Mouse (Mus musculus) midbrain, embryonic 14.5 days (tissue): ENCODE data around the gene Patj. TPM values are rescaled to one million over a fixed set of nuclear protein-coding genes. Genes with fewer than 3 reads are reported as not detected.

Experiments
- ATAC-seq: fragments of 200-750 bp; cut with Nextera tagmentation; 2 replicates; pipeline ENCODE4 v1.8.0; 2017; ENCODE audit warnings: moderate number of reproducible peaks, moderate library complexity; ENCODE audit not compliant: low FRiP score, low TSS enrichment
- DNase-seq: peaks from one replicate; pipeline ENCODE4 v3.0.0-alpha.2; 2015
- H3K27ac ChIP-seq: fragments of 300-500 bp; sonication (generic); replicated peaks from 2 replicates; pipeline ENCODE4 v1.5.1; 2014; ENCODE audit warnings: mild to moderate bottlenecking, low read depth, low read length, moderate library complexity
- H3K27me3 ChIP-seq: fragments of 300-500 bp; sonication (generic); 2 replicates; pipeline ENCODE4 v1.6.1; 2014; ENCODE audit warnings: low read length, control low read depth, mixed read lengths; ENCODE audit not compliant: control insufficient read depth, insufficient read depth
- H3K36me3 ChIP-seq: fragments of 300-500 bp; sonication (generic); 2 replicates; pipeline ENCODE4 v1.6.1; 2014; ENCODE audit warnings: low read length, control low read depth; ENCODE audit not compliant: control insufficient read depth, insufficient read depth
- H3K4me1 ChIP-seq: fragments of 300-500 bp; sonication (generic); 2 replicates; pipeline ENCODE4 v1.6.1; 2014; ENCODE audit warnings: mild to moderate bottlenecking, antibody characterized with exemption, low read length, control low read depth; ENCODE audit not compliant: control insufficient read depth, insufficient read depth
- H3K4me2 ChIP-seq: fragments of 300-500 bp; sonication (generic); 2 replicates; pipeline ENCODE4 v1.6.1; 2014; ENCODE audit warnings: mild to moderate bottlenecking, low read length, moderate library complexity
- H3K4me3 ChIP-seq: fragments of 300-500 bp; sonication (generic); replicated peaks from 2 replicates; pipeline ENCODE4 v1.5.1; 2014; ENCODE audit warnings: low read depth, low read length
- H3K9ac ChIP-seq: fragments of 300-500 bp; sonication (generic); replicated peaks from 2 replicates; pipeline ENCODE4 v1.6.1; 2014; ENCODE audit warnings: mild to moderate bottlenecking, low read length, moderate library complexity
- H3K9me3 ChIP-seq: fragments of 300-500 bp; sonication (generic); 2 replicates; pipeline ENCODE4 v1.6.1; 2016; ENCODE audit warnings: low read length, control low read depth, mixed read lengths; ENCODE audit not compliant: control insufficient read depth
- WGBS: fragments of 180-500 bp; shearing (Covaris S2); extraction: QIAGEN DNeasy Blood & Tissue Kit; methylation state at CpG from one replicate; pipeline ENCODE4 v1.1.7; 2014; 5-methylcytosine and 5-hydroxymethylcytosine counted together
- polyA plus RNA-seq: library from polyadenylated mRNA; unstranded; fragments of >200 nt; fragmentation: Nextera tagmentation; extraction: Ambion mirVana; gene quantifications from 2 replicates; pipeline ENCODE4 v1.2.1, GENCODE M21; 2014

Patj gene
- polyA plus RNA-seq, 1 experiment from 2014 or later, result 9.0 TPM

- no peak overlapping the region for H3K4me3 ChIP-seq
- H3K27me3 ChIP-seq, result no peaks in the 10 kb centered on the region
- no peaks in the 10 kb centered on the region for H3K4me1 ChIP-seq
- H3K27ac ChIP-seq, result no peak overlapping the region
- H3K9me3 ChIP-seq, result no peaks in the 10 kb centered on the region
- 41% methylated on average over 5 of the region's 5 CpGs for WGBS
- H3K4me2 ChIP-seq, result no peak overlapping the region
- no peak for ATAC-seq
- no peak for DNase-seq
- no peaks in the 10 kb centered on the region for H3K36me3 ChIP-seq
- H3K9ac ChIP-seq, result no peak overlapping the region
These were observed 188.4 kb downstream of the Patj start for GRCm38 (mm10) chr4:98584023-98584422.

- Histone ChIP-seq H3K27me3 (no peaks in the 10 kb centered on the region), H3K36me3 (no peaks in the 10 kb centered on the region), H3K4me3 (no peak overlapping the region), H3K4me1 (no peaks in the 10 kb centered on the region), H3K27ac (no peak overlapping the region), H3K9ac (no peak overlapping the region), H3K4me2 (no peak overlapping the region), H3K9me3 (no peaks in the 10 kb centered on the region)
- DNase-seq (no peak), ATAC-seq (no peak)
- WGBS, result 83% methylated on average over 4 of the region's 4 CpGs
These were observed 190.7 kb downstream of the Patj start for GRCm38 (mm10) chr4:98586303-98586702.

- Histone ChIP-seq H3K9me3 (no peaks in the 10 kb centered on the region), H3K4me2 (no peak overlapping the region), H3K9ac (no peak overlapping the region), H3K36me3 (no peaks in the 10 kb centered on the region), H3K4me3 (no peak overlapping the region), H3K27me3 (no peaks in the 10 kb centered on the region), H3K27ac (no peak overlapping the region), H3K4me1 (no peaks in the 10 kb centered on the region)
- no peak for ATAC-seq
- no peak for DNase-seq
- WGBS, result 82% methylated on average over 2 of the region's 2 CpGs
These were observed 192.1 kb downstream of the Patj start for GRCm38 (mm10) chr4:98587686-98588085.

- Histone ChIP-seq H3K36me3 (no peaks in the 10 kb centered on the region), H3K27ac (no peak overlapping the region), H3K4me2 (no peak overlapping the region), H3K9ac (no peak overlapping the region), H3K9me3 (no peaks in the 10 kb centered on the region), H3K4me3 (no peak overlapping the region), H3K27me3 (no peaks in the 10 kb centered on the region), H3K4me1 (peaks cover 4% of the 10 kb centered on the region; the same call in 1 of the 2 replicates)
- 92% methylated on average over 1 of the region's 1 CpGs for WGBS
- no peak for ATAC-seq
- no peak for DNase-seq
These were observed 198.4 kb downstream of the Patj start for GRCm38 (mm10) chr4:98593961-98594360.

GRCm38 (mm10) chr4:98598546-98598971 lies 203.0 kb downstream of the Patj start:
- H3K9me3 ChIP-seq, result no peaks in the 10 kb centered on the region
- 37% methylated on average over 1 of the region's 1 CpGs for WGBS
- H3K4me2 ChIP-seq, result no peak overlapping the region
- no peaks in the 10 kb centered on the region for H3K27me3 ChIP-seq
- no peak overlapping the region for H3K4me3 ChIP-seq
- H3K36me3 ChIP-seq, result no peaks in the 10 kb centered on the region
- DNase-seq (peak; percentile 14), ATAC-seq (no peak)
- no peak overlapping the region for H3K27ac ChIP-seq
- H3K4me1 ChIP-seq, result peaks cover 4% of the 10 kb centered on the region; the same call in 1 of the 2 replicates
- H3K9ac ChIP-seq, result no peak overlapping the region

- ATAC-seq, result no peak
- 74% methylated on average over 6 of the region's 6 CpGs for WGBS
- Histone ChIP-seq H3K4me3 (no peak overlapping the region), H3K27me3 (no peaks in the 10 kb centered on the region), H3K9me3 (no peaks in the 10 kb centered on the region), H3K36me3 (no peaks in the 10 kb centered on the region), H3K4me2 (no peak overlapping the region), H3K27ac (no peak overlapping the region), H3K4me1 (peaks cover 4% of the 10 kb centered on the region; the same call in 1 of the 2 replicates), H3K9ac (no peak overlapping the region)
- DNase-seq, result no peak
These were observed 203.8 kb downstream of the Patj start for GRCm38 (mm10) chr4:98599358-98599757.

- 77% methylated on average over 6 of the region's 6 CpGs for WGBS
- Histone ChIP-seq H3K4me3 (no peak overlapping the region), H3K36me3 (no peaks in the 10 kb centered on the region), H3K4me2 (no peak overlapping the region), H3K9me3 (no peaks in the 10 kb centered on the region), H3K27me3 (no peaks in the 10 kb centered on the region), H3K27ac (no peak overlapping the region), H3K9ac (no peak overlapping the region), H3K4me1 (peaks cover 4% of the 10 kb centered on the region; the same call in 1 of the 2 replicates)
- DNase-seq (no peak), ATAC-seq (no peak)
These were observed 207.5 kb downstream of the Patj start for GRCm38 (mm10) chr4:98603131-98603530.

- Histone ChIP-seq H3K36me3 (no peaks in the 10 kb centered on the region), H3K27ac (no peak overlapping the region), H3K27me3 (no peaks in the 10 kb centered on the region), H3K9ac (no peak overlapping the region), H3K9me3 (no peaks in the 10 kb centered on the region), H3K4me1 (no peaks in the 10 kb centered on the region), H3K4me3 (no peak overlapping the region), H3K4me2 (no peak overlapping the region)
- DNase-seq (no peak), ATAC-seq (no peak)
- 94% methylated on average over 2 of the region's 2 CpGs for WGBS
These were observed 214.9 kb downstream of the Patj start for GRCm38 (mm10) chr4:98610501-98610900.

GRCm38 (mm10) chr4:98614395-98614794 lies 218.8 kb downstream of the Patj start:
- Histone ChIP-seq H3K9me3 (no peaks in the 10 kb centered on the region), H3K4me2 (no peak overlapping the region), H3K4me3 (no peak overlapping the region), H3K4me1 (no peaks in the 10 kb centered on the region), H3K27ac (no peak overlapping the region), H3K27me3 (no peaks in the 10 kb centered on the region), H3K9ac (no peak overlapping the region), H3K36me3 (no peaks in the 10 kb centered on the region)
- ATAC-seq (no peak), DNase-seq (no peak)
- 94% methylated on average over 3 of the region's 3 CpGs for WGBS
